Mouse (Mus musculus) E14TG2a.4 (cell line): Measurements from ENCODE around the gene Fars2.

ENCODE experiments used
- CTCF ChIP-seq: conservative IDR thresholded peaks from 2 replicates; pipeline ENCODE4 v1.5.1; 2014; ENCODE audit warnings: low read length
- NANOG ChIP-seq: IDR thresholded peaks from 2 replicates; pipeline ENCODE4 v1.6.1; 2014; ENCODE audit warnings: borderline replicate concordance, low read length, mixed read lengths
- POU5F1 ChIP-seq: IDR thresholded peaks from 2 replicates; pipeline ENCODE4 v1.6.1; 2014; ENCODE audit warnings: low read length, borderline replicate concordance

- TF ChIP-seq CTCF (no peak), NANOG (no peak), POU5F1 (no peak)
Measured at GRCm38 (mm10) chr13:36366304-36366703, 249.1 kb downstream of the Fars2 start.
